Mouse (Mus musculus) neural tube, embryonic 14.5 days (tissue): Measurements from ENCODE around the gene Rgs12. TPM values are rescaled to one million over a fixed set of nuclear protein-coding genes. Genes with fewer than 3 reads are reported as not detected.

ENCODE experiments used
- ATAC-seq: fragments of 200-750 bp; cut with Nextera tagmentation; 2 replicates; pipeline ENCODE4 v1.8.0; 2017; ENCODE audit warnings: low read depth, mild to moderate bottlenecking, moderate TSS enrichment, moderate library complexity
- H3K27ac ChIP-seq: fragments of 300-500 bp; sonication (generic); 2 replicates; pipeline ENCODE4 v1.5.1; 2014; ENCODE audit warnings: low read depth, mild to moderate bottlenecking, control low read depth, low read length, moderate library complexity, mixed read lengths
- H3K27me3 ChIP-seq: fragments of 300-500 bp; sonication (generic); 2 replicates; pipeline ENCODE4 v1.6.1; 2014; ENCODE audit warnings: low read length; ENCODE audit not compliant: control insufficient read depth, insufficient read depth
- H3K36me3 ChIP-seq: fragments of 300-500 bp; sonication (generic); 2 replicates; pipeline ENCODE4 v1.6.1; 2014; ENCODE audit warnings: low read length, mixed read lengths; ENCODE audit not compliant: control insufficient read depth, insufficient read depth
- H3K4me1 ChIP-seq: fragments of 300-500 bp; sonication (generic); 2 replicates; pipeline ENCODE4 v1.6.1; 2014; ENCODE audit warnings: low read length; ENCODE audit not compliant: control insufficient read depth, insufficient read depth
- H3K4me2 ChIP-seq: fragments of 300-500 bp; sonication (generic); 2 replicates; pipeline ENCODE4 v1.6.1; 2014; ENCODE audit warnings: mild to moderate bottlenecking, low read depth, low read length, control low read depth
- H3K4me3 ChIP-seq: fragments of 300-500 bp; sonication (generic); 2 replicates; pipeline ENCODE4 v1.5.1; 2014; ENCODE audit warnings: low read depth, low read length, control low read depth, mixed read lengths
- H3K9ac ChIP-seq: fragments of 300-500 bp; sonication (generic); replicated peaks from 2 replicates; pipeline ENCODE4 v1.6.1; 2014; ENCODE audit warnings: low read depth, mild to moderate bottlenecking, control low read depth, low read length, mixed read lengths
- H3K9me3 ChIP-seq: fragments of 300-500 bp; sonication (generic); 2 replicates; pipeline ENCODE4 v1.6.1; 2016; ENCODE audit warnings: low read length; ENCODE audit not compliant: control insufficient read depth
- WGBS: fragments of 180-500 bp; shearing (Covaris S2); extraction: QIAGEN DNeasy Blood & Tissue Kit; methylation state at CpG from one replicate; pipeline ENCODE4 v1.1.7; 2014; 5-methylcytosine and 5-hydroxymethylcytosine counted together
- polyA plus RNA-seq: library from polyadenylated mRNA; unstranded; fragments of >200 nt; fragmentation: Nextera tagmentation; extraction: Ambion mirVana; gene quantifications from 2 replicates; pipeline ENCODE4 v1.2.1, GENCODE M21; 2014

The Rgs12 gene
- polyA plus RNA-seq, 1 experiment from 2014 or later = 31.6 TPM

DNA sequence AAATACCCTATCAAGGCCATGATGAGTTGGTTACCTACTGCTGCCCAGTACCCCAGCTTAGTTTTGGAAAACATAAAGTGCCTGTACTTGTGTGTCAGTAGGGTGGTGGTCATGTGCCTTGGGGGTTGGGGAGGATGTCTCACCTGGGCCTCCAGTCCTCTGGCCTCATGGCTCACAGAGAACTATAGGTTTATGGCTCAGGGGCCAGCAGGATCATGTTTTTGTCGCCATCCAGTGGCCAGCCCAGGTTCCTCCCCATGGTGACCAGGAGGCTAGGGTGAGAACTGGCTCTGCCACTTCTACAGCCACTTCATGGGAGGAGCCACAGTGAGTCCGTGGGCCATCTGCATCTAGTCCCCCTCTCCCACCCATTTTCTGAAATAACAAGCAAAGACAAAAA, 75.7 kb downstream of the Rgs12 start:
- 14% methylated on average over 2 of the region's 2 CpGs for WGBS
- no peaks in the 10 kb centered on the region for H3K4me1 ChIP-seq
- ATAC-seq = no peak

DNA sequence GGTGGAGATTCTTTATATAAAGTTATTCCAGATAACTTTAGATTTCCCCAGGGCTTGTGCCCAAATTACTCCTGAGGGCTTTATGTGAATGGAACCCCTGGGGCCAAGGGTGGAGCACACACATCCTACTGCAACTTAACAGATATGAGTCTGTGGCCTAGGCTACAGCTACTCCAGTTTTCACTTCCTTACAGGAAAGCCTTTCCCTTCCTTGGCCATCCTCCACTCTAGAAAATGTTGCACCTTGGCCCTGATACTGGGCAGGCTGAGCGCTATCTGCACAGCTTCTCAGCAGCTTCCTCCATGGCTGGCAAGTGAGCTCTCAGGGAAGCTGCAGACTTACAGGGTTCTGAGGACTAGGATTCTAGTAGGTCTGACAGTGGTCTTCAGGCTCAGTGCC, 80.1 kb downstream of the Rgs12 start:
- no peaks in the 10 kb centered on the region for H3K9me3 ChIP-seq
- H3K36me3 ChIP-seq = peaks cover 43% of the 10 kb centered on the region
- H3K9ac ChIP-seq = no peak overlapping the region
- no peaks in the 10 kb centered on the region for H3K27me3 ChIP-seq
- no peaks in the 10 kb centered on the region for H3K4me1 ChIP-seq
- 95% methylated on average over 1 of the region's 1 CpGs for WGBS
- H3K27ac ChIP-seq = no peak overlapping the region
- no peak overlapping the region for H3K4me2 ChIP-seq
- H3K4me3 ChIP-seq = no peak overlapping the region
- no peak for ATAC-seq

More for the DNA sequence above, 75.7 kb downstream of the Rgs12 start:
- peaks cover 36% of the 10 kb centered on the region for H3K36me3 ChIP-seq
- H3K27ac ChIP-seq = no peak overlapping the region
- no peak overlapping the region for H3K4me2 ChIP-seq
- H3K9me3 ChIP-seq = no peaks in the 10 kb centered on the region
- no peak overlapping the region for H3K9ac ChIP-seq
- no peak overlapping the region for H3K4me3 ChIP-seq
- no peaks in the 10 kb centered on the region for H3K27me3 ChIP-seq

DNA sequence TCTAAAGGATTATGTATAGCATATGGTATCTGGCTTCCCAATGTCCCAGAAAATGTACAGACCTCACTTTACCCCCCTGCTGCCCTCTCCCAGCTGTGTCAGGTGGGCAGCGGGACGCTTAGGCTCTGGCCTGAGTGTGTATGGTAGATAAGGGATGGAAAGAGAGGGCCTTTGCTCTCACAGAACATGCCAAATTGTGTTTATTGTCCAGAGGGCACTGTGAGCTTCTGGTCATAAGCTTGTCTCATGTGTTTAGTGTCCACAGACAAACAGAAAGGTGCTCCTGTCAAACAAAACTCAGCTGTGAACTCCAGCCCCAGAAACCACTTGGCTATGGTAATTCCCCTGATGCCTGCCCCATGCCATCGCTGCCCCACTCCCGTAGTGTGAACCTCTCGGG, 80.5 kb downstream of the Rgs12 start:
- WGBS = 84% methylated on average over 5 of the region's 5 CpGs
- Histone ChIP-seq H3K27ac (no peak overlapping the region), H3K27me3 (no peaks in the 10 kb centered on the region), H3K4me2 (no peak overlapping the region), H3K4me3 (no peak overlapping the region), H3K4me1 (no peaks in the 10 kb centered on the region), H3K9ac (no peak overlapping the region), H3K36me3 (peaks cover 45% of the 10 kb centered on the region), H3K9me3 (no peaks in the 10 kb centered on the region)
- ATAC-seq = no peak

DNA sequence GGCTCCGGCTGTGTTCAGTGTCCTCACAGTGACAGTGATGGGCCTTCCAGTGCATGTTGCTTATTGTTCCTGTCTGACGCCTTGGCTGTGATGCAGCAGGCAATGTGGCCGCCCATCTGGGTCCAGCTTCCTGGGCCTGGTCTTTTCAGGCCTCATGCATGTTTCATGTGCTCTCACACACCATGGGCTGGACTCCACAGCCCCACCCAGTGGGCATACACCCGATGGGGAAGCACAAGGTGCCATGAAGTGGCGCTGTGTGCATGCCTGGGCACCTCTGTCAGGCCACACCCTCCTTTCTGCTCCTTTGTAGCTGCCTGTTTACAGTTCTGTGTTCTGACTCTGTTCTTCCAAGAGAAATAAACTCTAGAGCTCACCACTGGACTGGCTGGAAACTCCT, 83.8 kb downstream of the Rgs12 start:
- no peak; the same call in 1 of the 2 replicates for ATAC-seq
- WGBS = 52% methylated on average over 5 of the region's 5 CpGs
- Histone ChIP-seq H3K36me3 (peaks cover 31% of the 10 kb centered on the region), H3K27ac (no peak overlapping the region), H3K4me1 (no peaks in the 10 kb centered on the region), H3K9me3 (no peaks in the 10 kb centered on the region), H3K27me3 (no peaks in the 10 kb centered on the region), H3K9ac (no peak overlapping the region), H3K4me3 (no peak overlapping the region), H3K4me2 (no peak overlapping the region)

DNA sequence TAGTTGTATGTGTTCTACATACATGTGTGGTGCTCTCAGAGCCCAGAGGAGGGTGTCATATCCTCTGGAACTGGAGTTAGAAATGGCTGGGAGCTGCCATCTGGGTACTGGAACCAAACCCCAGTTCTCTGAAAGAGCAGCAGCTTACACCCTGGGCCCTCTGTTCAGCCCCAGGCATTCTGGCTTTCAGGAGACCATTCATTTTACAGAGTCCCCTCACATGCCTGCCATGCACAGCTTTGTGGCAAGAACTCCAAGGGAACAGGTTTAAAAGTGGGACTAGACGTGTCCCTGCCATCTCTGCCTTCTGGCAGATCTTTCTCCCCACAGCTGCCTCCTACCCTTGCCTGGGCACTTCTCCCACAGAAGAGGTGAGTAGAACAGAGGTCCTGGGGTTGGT, 84.4 kb downstream of the Rgs12 start:
- ATAC-seq = no peak
- Histone ChIP-seq H3K4me2 (no peak overlapping the region), H3K27ac (no peak overlapping the region), H3K9ac (no peak overlapping the region), H3K4me1 (no peaks in the 10 kb centered on the region), H3K36me3 (peaks cover 28% of the 10 kb centered on the region), H3K27me3 (no peaks in the 10 kb centered on the region), H3K9me3 (no peaks in the 10 kb centered on the region), H3K4me3 (no peak overlapping the region)
- WGBS = 75% methylated on average over 1 of the region's 1 CpGs

DNA sequence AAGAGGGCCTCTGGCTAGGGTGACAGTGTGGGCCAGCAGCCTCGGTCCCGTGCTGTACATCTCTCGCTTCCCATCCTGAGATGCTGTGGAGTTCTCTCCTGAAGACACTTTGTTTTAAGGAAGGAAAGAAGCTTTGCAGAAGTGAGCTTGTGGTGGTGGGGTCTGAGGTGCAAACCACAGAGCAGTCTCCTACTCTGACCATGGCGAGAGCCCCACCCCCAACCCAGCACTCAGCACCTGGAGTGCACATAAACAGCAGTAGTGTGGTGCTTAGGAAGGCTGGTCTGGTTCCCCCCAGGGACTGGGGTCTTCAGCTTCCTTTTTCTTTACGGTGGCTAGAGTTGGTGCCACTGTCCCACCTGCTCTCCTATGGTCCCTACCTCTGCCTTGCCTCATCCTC, 85.9 kb downstream of the Rgs12 start:
- Histone ChIP-seq H3K36me3 (peaks cover 16% of the 10 kb centered on the region), H3K27me3 (no peaks in the 10 kb centered on the region), H3K4me3 (no peak overlapping the region), H3K4me2 (no peak overlapping the region), H3K9me3 (no peaks in the 10 kb centered on the region), H3K4me1 (no peaks in the 10 kb centered on the region), H3K9ac (no peak overlapping the region), H3K27ac (no peak overlapping the region)
- 85% methylated on average over 5 of the region's 5 CpGs for WGBS
- no peak for ATAC-seq

DNA sequence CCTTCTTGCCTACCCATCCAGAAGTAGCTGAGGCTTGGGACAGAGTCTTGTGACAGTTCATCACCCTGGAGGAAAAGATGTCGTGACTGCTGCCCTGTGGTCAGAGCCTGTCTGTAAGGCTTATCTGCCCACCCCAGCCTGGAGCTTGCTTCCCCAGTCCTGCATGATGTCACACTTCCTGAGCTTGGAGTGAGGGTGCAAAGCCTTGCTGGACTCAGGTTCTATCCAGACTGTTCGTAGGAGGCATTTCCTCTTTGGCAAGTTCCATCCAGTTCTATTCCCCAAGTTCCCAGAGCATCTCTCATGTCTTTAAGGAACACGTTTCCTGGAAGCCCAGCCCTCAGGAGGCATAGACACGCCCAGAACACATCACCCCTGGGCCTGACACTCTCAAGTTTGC, 86.5 kb downstream of the Rgs12 start:
- no peak overlapping the region for H3K9ac ChIP-seq
- WGBS = 79% methylated on average over 4 of the region's 4 CpGs
- no peaks in the 10 kb centered on the region for H3K27me3 ChIP-seq
- H3K4me2 ChIP-seq = no peak overlapping the region
- peaks cover 12% of the 10 kb centered on the region for H3K36me3 ChIP-seq
- H3K9me3 ChIP-seq = no peaks in the 10 kb centered on the region
- H3K27ac ChIP-seq = no peak overlapping the region
- no peak overlapping the region for H3K4me3 ChIP-seq
- no peak for ATAC-seq
- H3K4me1 ChIP-seq = no peaks in the 10 kb centered on the region

DNA sequence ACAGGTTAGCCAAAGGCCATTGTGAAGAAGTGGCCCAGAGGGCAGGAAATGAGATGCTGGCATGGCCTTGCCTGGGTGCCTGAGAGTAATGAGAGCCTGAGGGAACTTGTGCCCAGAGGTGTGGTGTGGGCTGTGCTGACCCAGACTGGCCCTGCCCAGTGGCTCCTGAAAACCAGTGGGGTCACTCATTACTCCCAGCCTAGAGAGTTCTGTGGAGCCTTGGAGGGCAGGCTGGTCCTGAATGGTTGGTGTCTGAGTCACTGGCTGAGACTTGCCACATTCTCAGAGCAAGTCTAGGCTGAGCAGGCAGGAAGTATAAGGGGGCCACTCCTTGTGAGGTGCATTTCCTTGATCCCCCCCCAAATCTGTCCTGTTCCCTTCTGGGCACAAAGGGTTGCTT, 88.2 kb downstream of the Rgs12 start:
- no peak for ATAC-seq
- no peak overlapping the region for H3K9ac ChIP-seq

DNA sequence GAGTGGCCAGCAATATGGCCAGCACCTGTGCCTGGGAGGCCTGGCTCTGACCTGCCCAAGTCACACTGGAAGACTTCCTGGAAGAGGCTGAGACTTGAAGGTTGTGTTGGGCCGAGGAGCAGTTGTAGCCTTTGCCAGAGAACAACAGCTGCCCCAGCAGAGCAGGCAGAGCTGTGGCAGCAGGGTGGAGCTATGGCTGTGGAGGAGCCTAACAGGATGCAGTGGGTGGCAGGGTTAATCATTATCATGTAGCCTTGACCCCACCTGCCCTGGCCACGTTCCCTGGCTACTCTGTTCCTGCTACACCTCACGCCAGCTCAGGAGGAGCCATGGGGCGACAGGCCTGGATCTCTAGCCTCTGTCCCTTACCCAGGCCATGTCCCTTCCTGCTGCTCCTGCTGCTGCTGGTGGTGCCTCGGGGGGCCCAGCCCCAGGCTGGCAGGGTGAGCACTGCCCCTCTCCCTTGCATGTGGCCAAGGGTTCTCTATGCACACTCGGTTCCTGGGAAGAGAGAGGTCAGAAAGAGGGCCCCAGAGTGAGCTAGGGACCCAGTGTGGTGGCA, 92.1 kb downstream of the Rgs12 start, which contains the start of gene Hgfac:
Gene Hgfac, plus strand, starts transcription at position 242 of the 562 bp plus-strand sequence.
- H3K4me1 ChIP-seq = no peaks in the 10 kb centered on the region
- H3K27me3 ChIP-seq = no peaks in the 10 kb centered on the region
- no peak within 1 kb of the TSS for H3K4me2 ChIP-seq
- no peak for ATAC-seq
- H3K36me3 ChIP-seq = no peaks in the 10 kb centered on the region
- no peak within 1 kb of the TSS for H3K4me3 ChIP-seq
- 68% methylated on average over 6 of the region's 6 CpGs for WGBS
- no peak within 1 kb of the TSS for H3K27ac ChIP-seq
- no peak within 1 kb of the TSS for H3K9ac ChIP-seq
- H3K9me3 ChIP-seq = no peaks in the 10 kb centered on the region

More for the DNA sequence above, 88.2 kb downstream of the Rgs12 start:
- no peaks in the 10 kb centered on the region for H3K9me3 ChIP-seq
- no peaks in the 10 kb centered on the region for H3K4me1 ChIP-seq
- no peak overlapping the region for H3K4me3 ChIP-seq
- no peak overlapping the region for H3K27ac ChIP-seq
- no peak overlapping the region for H3K4me2 ChIP-seq
- no peaks in the 10 kb centered on the region for H3K27me3 ChIP-seq
- H3K36me3 ChIP-seq = peaks cover 7% of the 10 kb centered on the region
